Mouse (Mus musculus) erythroblast, embryonic 14.5 days (primary cell): ENCODE results near the gene Ubap2.

Experiments
- GATA1 ChIP-seq: IDR thresholded peaks from 2 replicates; pipeline ENCODE4 v1.6.1; 2012; ENCODE audit warnings: low read length, inconsistent platforms, mixed read lengths
- TAL1 ChIP-seq: IDR thresholded peaks from 3 replicates; pipeline ENCODE4 v1.6.1; 2012; ENCODE audit warnings: low read length, inconsistent platforms, mixed read lengths

DNA sequence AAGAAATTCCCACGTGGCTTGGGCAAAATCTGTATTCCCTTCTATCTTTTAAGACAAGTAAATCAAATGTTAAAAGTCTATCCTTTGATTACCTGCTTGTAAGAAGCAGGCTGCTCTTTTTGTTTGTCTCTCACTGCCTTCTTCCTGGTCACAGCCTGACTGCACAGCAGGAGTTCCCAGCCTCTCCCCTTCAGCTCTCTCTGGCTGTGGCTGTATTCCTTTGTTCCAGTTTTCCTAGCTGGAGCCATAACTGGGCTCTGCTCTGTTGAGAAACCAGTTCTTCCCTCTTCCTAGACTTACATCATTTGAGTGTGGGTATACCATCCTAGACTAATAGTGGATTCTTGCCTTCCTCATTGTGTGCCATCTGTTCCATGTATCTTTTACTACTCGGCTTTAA, 110.0 kb downstream of the Ubap2 start:
- TF ChIP-seq GATA1 (no peak), TAL1 (no peak)
